Mouse (Mus musculus) liver, embryonic 16.5 days (tissue): ENCODE results near the gene Myoz2. TPM values are rescaled to one million over a fixed set of nuclear protein-coding genes. Genes with fewer than 3 reads are reported as not detected.

ENCODE experiments used
- ATAC-seq: fragments of 200-750 bp; cut with Nextera tagmentation; 2 replicates; pipeline ENCODE4 v1.8.0; 2017; ENCODE audit warnings: low read depth, mild to moderate bottlenecking, moderate number of reproducible peaks, moderate library complexity
- H3K27ac ChIP-seq: fragments of 300-500 bp; sonication (generic); 2 replicates; pipeline ENCODE4 v1.5.1; 2014; ENCODE audit warnings: mild to moderate bottlenecking, low read length
- H3K27me3 ChIP-seq: fragments of 300-500 bp; sonication (generic); 2 replicates; pipeline ENCODE4 v1.6.1; 2014; ENCODE audit warnings: low read depth, low read length, mixed read lengths; ENCODE audit not compliant: control insufficient read depth, insufficient read depth
- H3K36me3 ChIP-seq: fragments of 300-500 bp; sonication (generic); 2 replicates; pipeline ENCODE4 v1.6.1; 2014; ENCODE audit warnings: mild to moderate bottlenecking; ENCODE audit not compliant: control insufficient read depth, insufficient read depth
- H3K4me1 ChIP-seq: fragments of 300-500 bp; sonication (generic); 2 replicates; pipeline ENCODE4 v1.6.1; 2014; ENCODE audit warnings: low read depth, low read length, mixed read lengths; ENCODE audit not compliant: control insufficient read depth
- H3K4me2 ChIP-seq: fragments of 300-500 bp; sonication (generic); 2 replicates; pipeline ENCODE4 v1.6.1; 2014; ENCODE audit warnings: low read depth, low read length, mixed read lengths
- H3K4me3 ChIP-seq: fragments of 300-500 bp; sonication (generic); 2 replicates; pipeline ENCODE4 v1.5.1; 2014; ENCODE audit warnings: low read depth, mild to moderate bottlenecking, low read length
- H3K9ac ChIP-seq: fragments of 300-500 bp; sonication (generic); 2 replicates; pipeline ENCODE4 v1.6.1; 2014; ENCODE audit warnings: low read depth, low read length
- H3K9me3 ChIP-seq: fragments of 300-500 bp; sonication (generic); replicated peaks from 2 replicates; pipeline ENCODE4 v1.6.1; 2016; ENCODE audit warnings: low read length; ENCODE audit not compliant: control insufficient read depth
- WGBS: fragments of 180-500 bp; shearing (Covaris S2); extraction: QIAGEN DNeasy Blood & Tissue Kit; methylation state at CpG from one replicate; pipeline ENCODE4 v1.1.7; 2014; ENCODE audit not compliant: insufficient replicate concordance; 5-methylcytosine and 5-hydroxymethylcytosine counted together
- polyA plus RNA-seq: library from polyadenylated mRNA; unstranded; fragments of >200 nt; fragmentation: Nextera tagmentation; extraction: Ambion mirVana; gene quantifications from 2 replicates; pipeline ENCODE4 v1.2.1, GENCODE M21; 2015

The Myoz2 gene
- 1.6 and 2.5 TPM in 2 replicates for polyA plus RNA-seq

DNA sequence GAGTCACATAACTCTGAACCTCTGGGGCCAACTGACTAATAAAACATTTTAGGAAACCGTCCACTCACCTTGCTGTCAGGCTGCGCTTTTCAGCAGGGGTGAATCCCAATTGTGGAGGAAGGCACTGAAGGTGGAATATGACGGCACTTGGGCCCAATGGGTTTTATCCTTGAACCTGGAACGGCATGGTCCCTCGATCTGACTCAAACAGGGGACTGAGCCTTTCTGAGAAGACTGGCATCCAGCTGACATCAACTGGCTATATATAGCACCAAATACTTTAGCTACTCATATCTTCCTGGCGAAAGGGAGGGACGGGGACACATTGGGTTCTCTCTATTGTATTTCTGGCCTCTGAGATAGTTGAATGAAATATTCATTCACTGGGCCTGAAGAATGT, at the start of gene Myoz2:
Myoz2 (minus strand) TSS at position 264 of the 400 bp plus-strand sequence.
- H3K9ac ChIP-seq: no peak within 1 kb of the TSS
- H3K36me3 ChIP-seq: no peaks in the 10 kb centered on the region
- H3K4me3 ChIP-seq: no peak within 1 kb of the TSS
- H3K27me3 ChIP-seq: no peaks in the 10 kb centered on the region
- no peaks in the 10 kb centered on the region for H3K4me1 ChIP-seq
- H3K9me3 ChIP-seq: no peaks in the 10 kb centered on the region
- no peak within 1 kb of the TSS for H3K27ac ChIP-seq
- no peak for ATAC-seq
- WGBS: 72% methylated on average over 7 of the region's 7 CpGs
- H3K4me2 ChIP-seq: no peak within 1 kb of the TSS

DNA sequence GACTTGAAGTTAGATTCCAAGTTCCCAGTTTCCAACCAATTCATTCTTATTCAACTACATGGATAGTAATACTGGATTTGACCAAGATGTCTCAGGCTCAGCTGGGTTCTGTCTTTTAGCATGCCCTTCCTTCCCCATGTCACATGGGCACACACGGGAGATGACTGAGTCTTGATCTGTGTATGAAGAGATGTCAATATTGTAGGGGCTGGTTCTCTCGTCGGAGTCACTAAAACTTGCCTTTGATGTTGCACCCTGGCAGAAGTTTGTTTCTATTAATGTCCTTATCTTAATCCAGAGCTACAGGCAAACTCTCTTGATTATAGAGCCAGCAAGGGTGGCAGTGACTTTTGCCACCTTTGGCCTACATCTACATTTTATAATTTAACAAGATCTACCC, 46.9 kb upstream of the Myoz2 start:
- no peak overlapping the region for H3K27ac ChIP-seq
- no peak for ATAC-seq

DNA sequence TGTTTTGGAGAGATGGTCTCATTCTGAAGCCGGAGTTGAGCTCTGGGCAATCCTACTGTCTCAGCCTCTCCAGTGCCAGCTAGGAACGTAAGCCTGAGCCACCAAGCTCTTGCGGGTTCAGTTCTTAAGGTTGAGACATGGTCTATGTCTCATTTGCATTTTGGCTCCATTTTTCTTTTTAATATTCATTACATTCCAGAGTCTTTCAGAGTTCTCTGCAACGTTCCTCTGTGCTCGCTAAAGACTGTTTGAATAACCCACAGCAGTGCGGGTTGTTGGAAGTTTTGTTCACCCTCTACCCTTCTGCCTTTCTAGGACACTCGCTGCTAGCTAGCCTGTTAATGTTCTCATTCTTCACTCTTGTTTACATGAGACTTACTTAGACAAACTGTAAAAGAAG, 46.1 kb upstream of the Myoz2 start:
- WGBS: 61% methylated on average over 7 of the region's 7 CpGs
- Histone ChIP-seq H3K4me3 (no peak overlapping the region), H3K36me3 (no peaks in the 10 kb centered on the region), H3K27me3 (no peaks in the 10 kb centered on the region), H3K4me2 (no peak overlapping the region), H3K9ac (no peak overlapping the region), H3K4me1 (no peaks in the 10 kb centered on the region), H3K9me3 (no peaks in the 10 kb centered on the region), H3K27ac (no peak overlapping the region)
- no peak for ATAC-seq

More for the DNA sequence above, 46.9 kb upstream of the Myoz2 start:
- Histone ChIP-seq H3K27me3 (no peaks in the 10 kb centered on the region), H3K4me3 (no peak overlapping the region), H3K9ac (no peak overlapping the region), H3K9me3 (no peaks in the 10 kb centered on the region), H3K4me1 (no peaks in the 10 kb centered on the region), H3K36me3 (no peaks in the 10 kb centered on the region), H3K4me2 (no peak overlapping the region)
- WGBS: 72% methylated on average over 3 of the region's 3 CpGs

DNA sequence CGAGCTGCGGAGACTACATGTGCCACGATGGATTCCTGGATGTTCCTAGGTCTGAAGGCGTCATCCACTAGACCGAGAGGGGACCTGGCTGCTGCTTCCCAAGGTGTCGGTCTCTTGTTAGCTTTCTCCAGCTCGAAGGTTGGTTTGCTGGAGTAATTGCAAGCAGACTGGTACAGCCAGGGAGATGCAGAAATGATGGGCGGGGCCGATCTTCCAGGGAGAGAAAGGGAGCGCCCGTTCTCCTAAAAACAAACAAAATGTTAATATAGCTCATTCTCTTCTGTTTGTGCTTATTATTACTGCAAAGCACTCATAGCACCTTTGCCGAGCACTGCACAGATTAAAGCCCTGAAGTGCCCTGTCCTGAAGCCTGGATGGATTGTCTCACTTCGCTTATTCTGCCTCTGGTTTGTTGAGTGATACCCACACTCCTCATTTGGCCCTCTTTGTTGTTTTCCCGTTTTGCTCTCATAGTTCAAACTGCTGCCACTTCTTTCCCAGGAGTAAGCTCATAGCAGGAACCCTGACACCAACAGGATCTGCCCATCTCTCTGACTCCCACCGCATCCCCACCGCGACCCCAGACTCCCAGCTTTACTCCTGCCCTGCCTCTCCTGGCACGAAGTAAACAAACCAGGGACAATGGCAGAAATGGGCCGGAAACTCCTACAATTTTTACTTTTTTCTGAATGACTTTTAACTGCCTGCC, 45.4 kb upstream of the Myoz2 start:
- Histone ChIP-seq H3K9ac (no peak overlapping the region), H3K9me3 (no peaks in the 10 kb centered on the region), H3K4me3 (no peak overlapping the region), H3K36me3 (no peaks in the 10 kb centered on the region), H3K4me1 (no peaks in the 10 kb centered on the region), H3K27ac (no peak overlapping the region), H3K27me3 (no peaks in the 10 kb centered on the region), H3K4me2 (no peak overlapping the region)
- WGBS: 65% methylated on average over 19 of the region's 19 CpGs
- no peak for ATAC-seq

DNA sequence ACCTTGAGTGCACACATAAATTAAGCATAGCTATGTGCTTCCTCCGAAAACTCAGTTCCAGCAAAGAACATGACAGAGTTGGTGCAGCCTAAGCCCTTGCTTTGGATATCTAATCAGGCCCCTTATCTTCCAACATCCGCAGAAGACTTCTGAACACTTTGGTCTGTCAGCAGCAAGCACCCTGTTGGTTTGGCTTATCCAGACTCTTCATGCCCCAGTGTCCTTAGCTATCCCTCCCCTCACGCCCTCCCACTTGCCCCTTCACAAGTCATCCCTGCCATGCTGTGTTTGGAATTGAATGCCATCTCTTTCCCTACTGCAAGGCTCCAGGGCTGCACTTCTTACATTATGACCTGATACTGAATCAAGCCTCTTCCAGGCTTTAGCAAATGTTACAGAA, 40.9 kb upstream of the Myoz2 start:
- Histone ChIP-seq H3K27ac (no peak overlapping the region), H3K27me3 (no peaks in the 10 kb centered on the region), H3K9ac (no peak overlapping the region), H3K4me3 (no peak overlapping the region), H3K4me1 (no peaks in the 10 kb centered on the region), H3K4me2 (no peak overlapping the region), H3K36me3 (no peaks in the 10 kb centered on the region), H3K9me3 (no peaks in the 10 kb centered on the region)
- 55% methylated on average over 3 of the region's 3 CpGs for WGBS
- ATAC-seq: no peak

DNA sequence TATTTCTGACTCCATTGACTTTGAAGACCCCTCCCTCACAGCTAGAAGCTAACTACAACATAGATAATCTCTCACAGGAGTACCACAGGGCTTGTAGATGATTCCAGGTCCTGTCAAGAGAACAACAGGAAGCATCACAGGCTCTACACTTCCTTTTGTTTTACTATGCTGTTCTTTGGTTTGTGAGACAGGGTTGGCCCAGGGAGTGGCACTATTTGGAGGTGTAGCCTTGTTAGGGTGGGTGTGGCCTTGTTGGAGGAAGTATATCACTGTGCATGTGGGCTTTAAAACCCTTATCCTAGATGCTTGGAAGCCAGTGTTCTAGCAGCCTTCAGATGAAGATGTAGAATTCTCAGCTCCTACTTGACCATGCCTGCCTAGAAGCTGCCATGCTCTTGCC, 40.2 kb upstream of the Myoz2 start:
- Histone ChIP-seq H3K4me2 (no peak overlapping the region), H3K4me3 (no peak overlapping the region), H3K27ac (no peak overlapping the region), H3K36me3 (no peaks in the 10 kb centered on the region), H3K9me3 (no peaks in the 10 kb centered on the region), H3K9ac (no peak overlapping the region), H3K27me3 (no peaks in the 10 kb centered on the region), H3K4me1 (no peaks in the 10 kb centered on the region)
- ATAC-seq: no peak

DNA sequence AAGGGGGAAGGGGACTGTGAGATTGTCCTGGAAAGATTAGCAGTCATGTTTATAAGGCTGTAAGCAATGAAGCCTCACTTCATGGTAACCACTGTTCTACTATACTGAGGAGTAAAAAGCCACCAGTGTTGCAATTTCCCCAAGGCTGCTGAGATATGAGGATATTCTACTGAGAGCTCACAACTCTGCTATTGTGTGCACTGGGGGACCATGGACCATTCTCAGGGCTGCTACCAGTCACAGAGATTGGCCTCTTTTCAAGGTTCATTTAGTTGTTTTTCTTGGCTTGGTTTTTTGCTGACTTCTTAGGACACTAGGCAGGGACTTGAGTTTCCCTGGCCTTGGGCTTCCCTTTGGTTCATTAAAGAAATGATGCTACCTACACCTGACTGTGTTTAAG, 38.5 kb upstream of the Myoz2 start:
- Histone ChIP-seq H3K27me3 (no peaks in the 10 kb centered on the region), H3K4me3 (no peak overlapping the region), H3K4me2 (no peak overlapping the region), H3K4me1 (no peaks in the 10 kb centered on the region), H3K36me3 (no peaks in the 10 kb centered on the region), H3K27ac (no peak overlapping the region), H3K9ac (no peak overlapping the region), H3K9me3 (no peaks in the 10 kb centered on the region)
- ATAC-seq: no peak

DNA sequence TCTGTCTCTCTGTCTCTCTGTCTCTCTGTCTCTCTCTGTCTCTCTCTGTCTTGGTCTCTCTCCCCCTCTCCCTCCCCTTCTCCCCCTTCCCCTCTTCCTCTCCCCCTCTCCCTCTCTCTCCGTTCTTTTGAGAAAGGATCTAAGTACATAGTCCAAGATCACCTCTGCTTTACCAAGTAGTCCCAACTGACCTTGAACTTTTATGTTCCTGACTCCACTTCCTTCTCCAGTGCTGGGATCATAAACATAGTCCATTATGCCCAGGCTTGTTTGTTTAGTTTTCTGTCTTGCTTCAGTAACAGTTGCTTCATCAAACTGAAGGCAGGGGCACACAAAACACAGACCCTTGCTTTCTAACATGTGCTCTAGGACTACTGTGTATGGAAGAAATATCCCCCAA, 37.7 kb upstream of the Myoz2 start:
- no peak overlapping the region for H3K27ac ChIP-seq
- no CpG with 5 or more reads among the region's 1 CpGs for WGBS
- ATAC-seq: no peak

DNA sequence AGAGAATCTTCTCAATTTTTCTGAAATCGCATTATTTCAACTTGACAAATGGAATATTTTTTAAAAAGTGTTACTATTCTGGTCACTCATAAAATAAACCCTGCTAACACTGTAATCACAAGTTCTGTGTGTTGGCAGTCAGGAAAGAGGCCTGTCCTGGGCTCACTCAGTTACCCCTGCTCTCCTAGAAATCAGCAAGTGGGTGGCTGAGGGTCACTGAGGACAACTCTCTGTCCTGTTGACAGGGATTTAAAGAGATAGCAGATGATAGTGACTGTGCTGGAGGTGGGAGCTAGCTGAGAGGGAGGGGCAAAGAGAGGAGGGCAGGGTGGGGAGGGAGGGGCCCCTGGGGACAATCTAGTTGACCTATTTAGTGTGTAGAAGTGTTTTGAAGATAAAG, 36.2 kb upstream of the Myoz2 start:
- WGBS: 66% methylated on average over 1 of the region's 1 CpGs
- Histone ChIP-seq H3K36me3 (no peaks in the 10 kb centered on the region), H3K27ac (no peak overlapping the region), H3K4me2 (no peak overlapping the region), H3K4me3 (no peak overlapping the region), H3K4me1 (no peaks in the 10 kb centered on the region), H3K9ac (no peak overlapping the region), H3K27me3 (no peaks in the 10 kb centered on the region), H3K9me3 (no peaks in the 10 kb centered on the region)
- no peak for ATAC-seq

More for the DNA sequence above, 37.7 kb upstream of the Myoz2 start:
- Histone ChIP-seq H3K4me3 (no peak overlapping the region), H3K4me1 (no peaks in the 10 kb centered on the region), H3K9ac (no peak overlapping the region), H3K9me3 (no peaks in the 10 kb centered on the region), H3K36me3 (no peaks in the 10 kb centered on the region), H3K27me3 (no peaks in the 10 kb centered on the region), H3K4me2 (no peak overlapping the region)
